8 mouse cellular contexts compared by ENCODE assay signal in the genomic region with DNA sequence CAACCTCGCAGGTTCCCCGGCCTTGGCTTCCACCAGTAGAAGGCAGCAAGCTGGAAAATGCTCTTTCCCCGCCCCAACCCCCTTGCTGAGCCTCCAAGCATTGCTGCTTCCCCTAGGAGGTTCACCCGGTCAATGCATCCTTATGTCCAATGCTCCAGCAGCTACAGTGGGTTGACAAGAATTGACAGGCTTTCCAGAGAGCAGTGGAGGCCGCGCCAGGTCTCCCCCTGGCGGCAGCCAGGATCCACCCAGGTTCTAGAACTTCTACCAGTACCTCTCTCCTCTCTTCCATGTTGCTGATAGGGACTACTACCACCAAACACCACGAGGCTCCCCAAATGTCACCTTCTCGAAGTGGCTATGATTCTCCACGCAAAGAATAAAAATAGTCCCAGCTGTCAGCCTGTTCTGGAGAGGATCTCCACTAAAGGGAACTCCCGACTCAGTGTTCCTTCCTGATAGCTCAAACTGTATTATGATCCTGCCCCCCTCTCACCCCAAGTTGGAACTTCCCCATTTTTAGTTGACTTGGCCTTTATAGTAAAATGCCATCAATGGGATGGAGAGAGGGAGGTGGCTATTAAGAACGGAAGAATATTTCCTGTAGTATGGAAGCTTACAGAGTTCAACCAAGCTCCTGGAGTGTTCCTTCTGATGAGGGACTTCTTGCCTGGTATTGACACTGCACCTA. TPM values are rescaled to one million over a fixed set of nuclear protein-coding genes. Genes with fewer than 3 reads are reported as not detected.
A peak's percentile ranks its signal among the peaks of the same experiment; 100 is the strongest.
DNase-seq lines count a peak whose midpoint lies in the region; ATAC-seq and TF ChIP-seq lines count a peak whose summit lies in the region.

No protein-coding gene starts in this region.

- H3K36me3 ChIP-seq in kidney, postnatal 0 days (ENCODE audit: insufficient read depth, low read length) = no peaks in the 10 kb centered on the region

- H3K9me3 ChIP-seq in kidney, postnatal 0 days (replicated peaks; ENCODE audit: low read length) = no peaks in the 10 kb centered on the region

- no peak overlapping the region for H3K27ac ChIP-seq in kidney, postnatal 0 days

- H3K9ac ChIP-seq in kidney, postnatal 0 days (ENCODE audit: low read depth, low read length) = no peak overlapping the region

- H3K4me3 ChIP-seq in kidney, postnatal 0 days (replicated peaks; ENCODE audit: low read depth, low read length) = no peak overlapping the region

- peak; percentile 64 for TF ChIP-seq CTCF in kidney, postnatal 0 days (IDR thresholded peaks at IDR 0.05; ENCODE audit: low read depth)

- DNase-seq in adrenal gland, adult (ENCODE audit: inconsistent age in 2 of 2, low spot score in 1 of 2) = peak; percentile 20 to 43
- no peak for DNase-seq in adrenal gland, adult 8-10 months
- DNase-seq in kidney, postnatal 0 days (ENCODE audit: low spot score) = peak; percentile 24
- DNase-seq in kidney, adult 11 months = no peak
- peak; percentile 43 for DNase-seq in Muller cell, postnatal 12 days (ENCODE audit: inconsistent ontology term)
- peak; percentile 22 for DNase-seq in heart, postnatal 4 days
- peak; percentile 82 for DNase-seq in retina, embryonic 14.5 days (ENCODE audit: low spot score)
- DNase-seq in yolk sac, embryonic 10.5 days (ENCODE audit: low spot score) = no peak

- H3K27me3 ChIP-seq in kidney, postnatal 0 days (ENCODE audit: insufficient read depth, low read length) = no peaks in the 10 kb centered on the region

- no peaks in the 10 kb centered on the region for H3K4me1 ChIP-seq in kidney, postnatal 0 days (replicated peaks; ENCODE audit: insufficient read depth, low read length)

- ATAC-seq in kidney, postnatal 0 days (replicated peaks; ENCODE audit: low FRiP score, low read depth) = no peak

- WGBS in kidney, postnatal 0 days = 44% methylated on average over 12 of the region's 12 CpGs

- no peak overlapping the region for H3K4me2 ChIP-seq in kidney, postnatal 0 days (ENCODE audit: low read length)

RNA-seq across cellular contexts. Expression of a gene that starts 30.8 kb away (rescaled TPM):
- 10 to 100 TPM; 47.6 to 50.8 (median 49.0) TPM for total RNA-seq in adrenal gland, adult 8-10 months (2022)
- 17.8 and 20.0 TPM in 2 replicates for polyA plus RNA-seq in kidney, postnatal 0 days (2015; fragmentation: Nextera tagmentation; extraction: Ambion mirVana)
- total RNA-seq in heart, postnatal 4 days (2021) = 10 to 100 TPM; 28.9 to 29.6 TPM

Comparison
In these comparisons a context has a peak if more than half of its experiments do, and no peak if none do; other contexts are left out.
1. DNase-seq: peak in adrenal gland, adult (2 of 2), kidney, postnatal 0 days (single experiment), Muller cell, postnatal 12 days (single experiment), heart, postnatal 4 days (single experiment) and retina, embryonic 14.5 days (single experiment); none in adrenal gland, adult 8-10 months (single experiment), kidney, adult 11 months (single experiment) and yolk sac, embryonic 10.5 days (single experiment).